Mouse (Mus musculus): ENCODE results near the gene Avil.

- TF ChIP-seq CTCF (IDR thresholded peaks at IDR 0.05; ENCODE audit: extremely low read depth, insufficient read depth, insufficient read length, insufficient replicate concordance) (no peak), POLR2A (IDR thresholded peaks at IDR 0.05; ENCODE audit: low read depth, low read length) (no peak)
These were observed 58.9 kb downstream of the Avil start for GRCm38 (mm10) chr10:127059174-127059967.
